Mouse (Mus musculus) stomach, postnatal 0 days (tissue): ENCODE data around the gene Btbd9.

ENCODE experiments used
- CTCF ChIP-seq: IDR thresholded peaks from 2 replicates; pipeline ENCODE4 v1.5.1; 2016; ENCODE audit warnings: antibody characterized with exemption, low read depth, mild to moderate bottlenecking, moderate library complexity
- EP300 ChIP-seq: optimal IDR thresholded peaks from 2 replicates; pipeline ENCODE3; 2016; ENCODE audit warnings: antibody characterized with exemption

- TF ChIP-seq CTCF: no peak
- TF ChIP-seq EP300: no peak
Measured at GRCm38 (mm10) chr17:30610739-30611138, 34.5 kb upstream of the Btbd9 start.
